Mouse (Mus musculus) ovary, adult 2 months (tissue): ENCODE data around the gene Slc35b2. TPM values are rescaled to one million over a fixed set of nuclear protein-coding genes. Genes with fewer than 3 reads are reported as not detected.

Source experiments
- polyA plus RNA-seq: library from polyadenylated mRNA; depleted of rRNA; stranded (reverse); fragments of >200 nt; gene quantifications from 2 replicates; pipeline ENCODE4 v1.2.3, GENCODE M21; 2012; rRNA removed

Slc35b2 gene
- polyA plus RNA-seq, result 206 and 322 TPM in 2 replicates

GRCm38 (mm10) chr17:45563655-45564530, at the start of gene Slc35b2:
Gene Slc35b2, plus strand, starts transcription at chr17:45563874.

GRCm38 (mm10) chr17:45523263-45523662, 40.4 kb upstream of the Slc35b2 start, which contains the start of gene Tcte1:
Gene Tcte1, plus strand, starts transcription at chr17:45523434.

DNA sequence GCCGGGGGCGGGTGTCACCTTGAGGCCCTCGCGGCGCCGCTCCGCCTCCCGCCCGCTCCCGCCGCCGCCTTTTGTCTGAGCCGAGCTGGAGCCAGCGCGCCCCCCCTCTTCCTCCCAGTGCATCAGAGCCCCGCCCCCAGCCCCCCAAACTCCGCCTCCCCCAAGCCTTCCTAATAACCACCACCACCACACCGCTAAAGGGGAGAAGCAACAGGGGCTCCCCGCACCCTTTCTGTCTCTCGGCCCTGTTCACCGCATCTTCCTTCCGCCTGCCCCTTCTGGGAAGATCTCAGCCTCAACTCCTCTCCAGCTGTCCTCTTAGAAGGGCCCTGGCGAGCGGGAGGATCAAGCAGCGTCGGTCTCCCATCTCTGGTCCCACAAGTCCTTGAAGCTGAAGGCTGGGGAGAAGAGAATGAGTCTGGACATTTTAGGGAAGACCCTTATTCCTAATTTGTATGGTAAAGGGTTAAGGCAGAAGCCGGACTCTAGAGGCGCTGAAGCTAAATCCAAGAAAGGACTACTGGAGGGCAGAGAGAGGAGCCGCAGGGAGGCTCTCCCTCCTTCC, 14.0 kb upstream of the Slc35b2 start, which contains the start of gene Tmem151b:
TSS of gene Tmem151b (minus strand) at position 61 of the 565 bp plus-strand sequence.

GRCm38 (mm10) chr17:45555452-45556106, 8.1 kb upstream of the Slc35b2 start, which contains the start of gene Nfkbie:
Gene Nfkbie, plus strand, starts transcription at chr17:45555703.

DNA sequence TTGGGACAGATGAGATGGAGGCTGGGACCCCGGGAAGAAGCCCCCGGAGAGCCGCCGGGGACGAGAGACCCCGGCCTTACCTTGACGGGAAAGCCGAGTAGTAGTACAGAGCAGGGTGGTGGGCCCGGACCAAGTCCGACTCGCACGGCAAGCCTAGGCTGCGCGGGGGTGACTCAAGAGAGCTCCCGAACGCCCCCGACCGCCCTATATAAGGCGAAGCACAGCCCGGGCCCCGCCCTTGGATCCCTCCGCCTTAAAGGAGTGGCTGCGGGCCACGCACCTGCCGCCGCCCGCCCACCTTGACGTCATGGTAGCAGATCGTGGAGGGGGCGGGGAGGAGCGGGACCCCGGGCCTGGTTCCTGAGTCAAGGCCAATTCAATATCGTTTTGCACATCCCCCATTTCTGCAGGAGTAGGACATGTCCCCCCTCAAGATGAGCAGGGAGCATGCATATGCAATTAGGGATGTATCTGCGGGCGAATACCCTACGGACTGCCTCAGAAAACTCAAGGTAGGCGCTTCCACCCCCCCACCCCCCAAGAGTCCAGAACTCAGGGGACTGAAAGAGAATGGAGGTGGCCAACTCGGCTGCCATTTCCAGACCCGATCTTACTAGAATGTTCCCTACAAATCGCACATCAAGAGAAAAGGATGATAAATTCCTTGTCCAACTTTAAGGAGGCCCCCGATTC, 9.6 kb downstream of the Slc35b2 start, which contains the start of gene Hsp90ab1:
TSS of gene Hsp90ab1 (minus strand) at position 185 of the 693 bp plus-strand sequence.

DNA sequence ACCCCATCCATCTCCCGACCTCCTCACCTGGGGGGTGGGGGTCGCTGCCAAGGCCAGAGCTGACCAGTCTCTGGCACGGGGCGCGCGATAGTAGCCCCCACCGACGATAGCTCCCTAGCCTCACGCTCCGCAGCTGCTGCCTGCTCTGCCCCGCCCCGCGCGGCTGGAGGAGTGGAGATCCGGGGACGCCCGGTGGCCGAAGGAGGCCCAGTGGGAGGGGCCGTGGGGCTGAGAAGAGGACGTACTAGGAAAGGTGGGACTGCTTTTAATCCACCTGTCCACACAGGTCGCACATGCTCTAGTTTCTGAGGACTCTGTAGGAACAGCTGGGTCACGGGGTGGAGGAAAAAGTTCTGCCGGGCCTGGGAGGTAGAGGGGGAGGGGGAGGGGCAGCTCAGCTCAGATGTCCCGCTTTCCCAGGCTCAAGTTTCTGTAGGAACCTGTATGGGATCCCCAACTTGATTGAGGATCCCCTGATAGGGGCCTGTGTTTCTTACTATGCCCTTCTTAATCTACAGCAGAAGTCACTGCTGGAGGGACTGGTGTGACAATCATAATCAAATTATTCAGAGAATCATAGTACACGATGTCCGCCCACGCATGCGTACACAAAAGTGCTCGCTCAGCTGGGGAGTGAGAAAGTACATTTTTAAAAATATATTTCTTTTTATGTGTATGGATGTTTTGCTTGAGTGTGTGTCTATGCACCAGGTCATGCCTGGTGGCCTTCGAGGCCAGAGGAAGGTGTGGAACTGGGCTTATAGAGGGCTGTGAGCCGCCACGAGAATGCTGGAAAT, 36.0 kb downstream of the Slc35b2 start, which contains the start of gene Slc29a1:
TSS of gene Slc29a1 (minus strand) at position 161 of the 797 bp plus-strand sequence.

GRCm38 (mm10) chr17:45601877-45602304, 38.2 kb downstream of the Slc35b2 start, which contains the start of gene Mymx:
Gene Mymx, minus strand, starts transcription at chr17:45602102.

Other genes with a start within 250 kb of the Slc35b2 start
- gene Cdc5l, start 130.1 kb upstream of the Slc35b2 start, polyA plus RNA-seq, result 6.5 and 8.0 TPM in 2 replicates
- gene Spats1, start 88.5 kb upstream of the Slc35b2 start, polyA plus RNA-seq, result not detected in 2 replicates
- 27.4 and 28.5 TPM in 2 replicates for gene Aars2, start 57.0 kb upstream of the Slc35b2 start, polyA plus RNA-seq
- gene Tcte1, start 40.4 kb upstream of the Slc35b2 start, polyA plus RNA-seq, result 12.6 and 15.7 TPM in 2 replicates
- 2.6 and 2.7 TPM in 2 replicates for gene Tmem151b, start 14.2 kb upstream of the Slc35b2 start, polyA plus RNA-seq
- 6.7 and 7.2 TPM in 2 replicates for gene Nfkbie, start 8.2 kb upstream of the Slc35b2 start, polyA plus RNA-seq
- gene Hsp90ab1, start 9.4 kb downstream of the Slc35b2 start, polyA plus RNA-seq, result 340 and 531 TPM in 2 replicates
- gene Slc29a1, start 35.7 kb downstream of the Slc35b2 start, polyA plus RNA-seq, result 198 and 207 TPM in 2 replicates
- gene Mymx, start 38.2 kb downstream of the Slc35b2 start, polyA plus RNA-seq, result 0.67 TPM in 1 of 2 replicates, not detected in the other
- 0.05 and 0.07 TPM in 2 replicates for gene Capn11, start 95.5 kb downstream of the Slc35b2 start, polyA plus RNA-seq
- 167 and 188 TPM in 2 replicates for gene Mrpl14, start 122.4 kb downstream of the Slc35b2 start, polyA plus RNA-seq
- 67.3 and 96.1 TPM in 2 replicates for gene Tmem63b, start 123.0 kb downstream of the Slc35b2 start, polyA plus RNA-seq
- not detected in 2 replicates for gene 1600014C23Rik, start 170.0 kb downstream of the Slc35b2 start, polyA plus RNA-seq